Mouse (Mus musculus) adrenal gland, adult (tissue): Measurements from ENCODE around the gene Lct.
A peak's percentile ranks its signal among the peaks of the same experiment; 100 is the strongest.
"Not testable (repeated sequence)": the region's sequence is repeated elsewhere in the genome, so short reads cannot be mapped to it uniquely, and the experiment has no call there.

Source experiments
- DNase-seq, 2 experiments: peaks; one replicate each; pipeline ENCODE4 v3.0.0; 2022 to 2023; ENCODE audit warnings: low spot score in 1 of 2; ENCODE audit not compliant: inconsistent age in 2 of 2

Gene Lct

DNA sequence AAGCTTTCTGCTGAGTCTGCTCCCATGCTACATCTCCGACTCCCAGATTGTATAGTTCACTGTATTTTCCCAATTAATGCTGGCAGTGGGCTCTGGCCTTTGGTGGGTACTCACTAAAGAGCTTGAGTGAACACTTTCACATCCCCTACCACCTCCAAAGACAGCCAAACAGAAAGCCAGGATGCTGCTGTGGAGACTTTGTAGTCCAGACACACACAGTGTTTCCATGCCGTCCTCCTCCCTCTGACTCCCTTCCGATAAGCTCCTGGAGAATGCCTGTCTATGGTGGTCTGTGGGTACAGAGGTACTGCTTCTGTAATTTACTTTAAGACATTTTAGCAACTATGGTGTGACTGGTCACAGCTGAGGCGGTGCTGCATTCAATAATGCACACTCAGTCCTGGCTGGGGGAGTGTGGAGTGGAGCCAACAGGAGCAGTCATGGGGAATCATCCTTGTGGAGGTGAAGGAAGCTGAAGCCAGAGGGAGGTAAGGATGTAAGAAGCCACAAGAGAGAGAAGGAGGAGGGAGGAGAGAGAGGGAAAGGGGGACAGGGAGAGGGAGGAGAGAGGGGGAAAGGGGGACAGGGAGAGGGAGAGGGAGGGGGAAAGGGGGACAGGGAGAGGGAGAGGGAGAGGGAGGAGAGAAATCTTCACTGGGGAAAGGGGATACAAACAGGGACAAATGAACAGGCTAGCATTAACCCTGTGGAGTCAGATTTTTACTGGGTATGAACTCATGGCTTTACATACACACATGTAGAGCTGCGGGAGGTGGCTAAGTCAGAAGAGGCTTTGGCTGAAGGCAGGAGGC, 32.2 kb downstream of the Lct start:
- no peak for DNase-seq

DNA sequence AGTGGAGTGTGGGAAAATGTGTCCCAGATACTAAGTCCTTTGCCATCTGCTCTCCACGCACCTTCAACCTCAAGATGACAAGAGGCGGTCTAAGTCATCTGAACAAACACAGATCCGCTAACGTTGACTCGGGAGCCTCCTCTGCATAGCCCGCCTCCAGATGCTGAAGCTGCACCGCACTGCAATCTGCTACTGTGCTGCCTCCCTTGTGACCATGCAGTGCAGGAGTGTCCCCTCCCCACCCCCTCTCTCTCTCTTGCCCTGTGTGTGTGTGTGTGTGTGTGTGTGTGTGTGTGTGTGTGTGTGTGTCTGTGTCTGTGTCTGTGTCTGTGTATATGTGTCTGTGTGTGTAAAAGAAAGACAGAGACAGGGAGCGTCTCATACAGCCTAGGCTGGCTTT, 32.8 kb downstream of the Lct start:
- no peak for DNase-seq

GRCm38 (mm10) chr1:128293524-128293923, 34.6 kb downstream of the Lct start:
- no peak for DNase-seq

DNA sequence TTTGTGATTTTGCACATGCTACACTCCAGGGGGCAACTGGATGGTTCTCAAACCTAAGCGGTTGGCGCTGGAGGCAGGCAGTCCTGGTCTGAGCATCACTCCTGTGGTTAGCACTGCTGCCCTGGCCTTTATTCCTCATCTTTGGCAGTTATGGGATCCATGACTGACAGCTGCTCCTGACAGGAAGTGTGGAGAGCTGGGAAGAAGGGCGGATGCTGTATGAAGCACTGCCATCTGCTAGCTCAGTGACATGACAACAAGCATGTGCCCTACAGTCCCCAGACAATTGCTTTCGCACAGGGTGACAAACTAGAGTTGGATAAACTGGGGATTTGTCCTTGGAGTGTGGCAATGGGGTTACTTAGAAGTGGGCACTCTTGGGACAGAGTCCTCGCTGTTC, 37.8 kb downstream of the Lct start:
- DNase-seq, result no peak

GRCm38 (mm10) chr1:128285136-128285535, 43.0 kb downstream of the Lct start:
- DNase-seq, result no peak

- DNase-seq, result no peak
Observed at GRCm38 (mm10) chr1:128284157-128284690, 43.9 kb downstream of the Lct start.

GRCm38 (mm10) chr1:128282924-128283323, 45.2 kb downstream of the Lct start:
- DNase-seq, result no peak

DNA sequence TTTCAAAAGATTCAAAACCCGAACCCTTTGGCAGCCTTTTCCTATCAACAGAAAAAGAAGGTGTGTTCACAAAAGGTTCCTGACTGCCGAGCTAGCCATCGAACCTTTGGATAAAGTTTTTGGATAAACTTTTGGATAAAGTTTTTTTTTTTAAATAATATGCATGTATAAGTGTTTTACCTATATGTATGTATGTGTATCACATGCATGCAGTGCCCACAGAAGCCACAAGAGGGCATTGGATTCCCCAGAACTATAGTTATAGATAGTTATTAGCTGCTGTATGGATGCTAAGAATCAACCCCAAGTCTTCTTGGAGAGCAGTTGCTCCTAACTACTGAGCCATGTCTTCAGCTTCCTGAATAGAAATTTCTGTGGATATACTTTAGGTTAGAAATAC, 46.4 kb downstream of the Lct start:
- DNase-seq, result no peak

GRCm38 (mm10) chr1:128278563-128278962, 49.6 kb downstream of the Lct start:
- no peak for DNase-seq

- DNase-seq, result no peak
Observed at GRCm38 (mm10) chr1:128275908-128276307, 52.2 kb downstream of the Lct start.

DNA sequence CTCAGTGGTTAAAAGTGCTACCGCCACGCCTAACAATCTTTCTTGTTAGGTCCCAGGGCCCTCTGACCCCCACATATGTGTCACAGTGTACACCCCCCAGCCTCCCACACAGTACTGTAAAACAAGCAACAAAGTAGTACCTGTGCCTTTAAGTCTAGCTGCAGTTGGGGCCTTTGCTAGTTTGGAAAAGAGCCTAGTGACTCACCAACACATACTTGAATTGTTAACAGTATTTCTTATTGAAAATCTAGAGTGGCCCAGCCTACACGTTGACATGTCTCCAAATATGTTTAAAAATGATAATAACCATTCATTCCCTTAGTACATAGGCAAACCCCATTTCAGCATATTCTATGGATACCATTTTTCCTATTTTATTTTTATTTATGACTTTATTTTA, 57.4 kb downstream of the Lct start:
- DNase-seq, result no peak

DNA sequence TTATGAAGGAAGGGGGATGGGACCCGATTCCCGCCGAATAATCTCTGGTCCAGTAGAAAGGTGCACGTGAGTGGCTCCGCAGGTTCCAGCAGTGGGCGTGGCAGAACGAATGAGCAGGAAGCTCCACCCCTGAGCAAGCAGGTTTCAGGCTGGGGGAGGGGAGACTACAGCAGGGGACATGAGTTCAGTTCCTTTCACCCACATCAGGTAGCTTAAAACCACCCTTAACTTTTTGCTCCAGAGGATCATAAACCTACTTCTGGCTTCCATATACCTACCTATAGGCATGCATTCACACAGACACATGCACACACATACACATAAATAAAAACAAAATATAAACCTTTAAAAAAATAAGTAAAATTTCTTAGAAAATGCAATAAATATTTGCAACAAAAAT, 61.1 kb downstream of the Lct start:
- not testable (repeated sequence) for DNase-seq

GRCm38 (mm10) chr1:128244727-128245355, 83.3 kb downstream of the Lct start:
- peak in 1 of 2 experiments; percentile 74 for DNase-seq

DNA sequence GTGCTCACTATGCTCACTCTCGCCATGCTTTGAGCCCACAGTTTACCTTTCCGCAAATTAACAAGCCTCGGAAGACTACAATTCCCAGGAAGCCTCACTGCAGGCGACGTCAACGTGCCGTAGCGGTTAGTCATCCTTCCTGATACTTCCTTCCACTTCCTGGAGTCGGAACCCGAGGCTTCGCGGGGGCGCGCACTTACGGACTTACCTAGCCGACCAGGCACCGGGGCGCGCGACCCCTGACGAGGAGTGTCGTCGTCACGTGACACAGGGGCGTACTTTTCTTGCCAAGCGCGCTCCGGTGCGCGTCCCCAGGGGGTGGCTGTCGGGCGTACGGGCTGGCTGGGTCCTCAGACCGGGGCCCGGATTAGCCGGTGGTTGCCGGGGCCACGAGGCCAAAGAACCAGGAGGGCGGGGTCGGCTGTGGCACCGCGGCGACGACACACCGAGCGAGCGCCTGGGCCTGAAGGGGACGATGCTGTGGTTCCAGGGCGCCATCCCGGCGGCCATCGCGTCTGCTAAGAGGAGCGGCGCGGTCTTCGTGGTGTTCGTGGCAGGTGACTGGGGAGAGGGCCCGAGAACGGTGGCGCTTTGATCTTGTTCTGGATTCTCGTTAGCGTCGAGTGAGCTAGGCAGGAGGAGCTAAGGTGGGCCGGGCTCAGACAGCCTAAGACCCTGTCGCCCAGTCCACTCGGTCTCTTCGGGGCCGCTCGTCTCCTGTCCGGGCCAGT, 84.0 kb downstream of the Lct start:
- DNase-seq, result peak; percentile 98 to 99

DNA sequence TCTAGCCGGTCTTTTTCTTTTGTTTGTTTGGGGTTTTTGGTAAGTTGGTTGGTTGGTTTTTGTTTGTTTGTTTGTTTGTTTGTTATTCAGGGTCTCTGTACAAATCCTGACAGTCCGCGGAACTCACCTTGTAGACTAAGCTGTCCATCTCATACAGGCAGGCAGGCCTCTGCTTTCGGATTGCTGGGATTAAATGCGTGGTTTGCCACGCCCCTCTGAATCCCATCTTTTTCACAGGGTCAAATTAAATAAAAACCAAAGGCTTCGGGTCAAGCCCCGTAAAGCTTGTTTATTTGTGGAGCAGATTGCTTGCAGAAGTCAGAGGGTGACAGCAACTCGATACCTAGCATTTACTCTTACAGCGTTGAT, 84.5 kb downstream of the Lct start, which contains the start of gene Ubxn4:
Gene Ubxn4 (plus strand): TSS at position 338 of the 369 bp plus-strand sequence.
- no peak for DNase-seq

GRCm38 (mm10) chr1:128235181-128235580, 92.9 kb downstream of the Lct start:
- DNase-seq, result no peak
